Mouse (Mus musculus) intestine, embryonic 16.5 days (tissue): ENCODE results near the gene Wdr95. TPM values are rescaled to one million over a fixed set of nuclear protein-coding genes. Genes with fewer than 3 reads are reported as not detected.

Source experiments
- ATAC-seq: fragments of 200-750 bp; cut with Nextera tagmentation; 2 replicates; pipeline ENCODE4 v1.8.0; 2017; ENCODE audit warnings: moderate TSS enrichment, moderate library complexity
- H3K27ac ChIP-seq: fragments of 300-500 bp; sonication (generic); 2 replicates; pipeline ENCODE4 v1.5.1; 2014; ENCODE audit warnings: mild to moderate bottlenecking, low read length
- H3K27me3 ChIP-seq: fragments of 300-500 bp; sonication (generic); replicated peaks from 2 replicates; pipeline ENCODE4 v1.6.1; 2014; ENCODE audit warnings: low read length, control low read depth, mixed read lengths; ENCODE audit not compliant: control insufficient read depth, insufficient read depth
- H3K36me3 ChIP-seq: fragments of 300-500 bp; sonication (generic); 2 replicates; pipeline ENCODE4 v1.6.1; 2014; ENCODE audit warnings: low read length, control low read depth; ENCODE audit not compliant: control insufficient read depth, insufficient read depth
- H3K4me1 ChIP-seq: fragments of 300-500 bp; sonication (generic); 2 replicates; pipeline ENCODE4 v1.6.1; 2014; ENCODE audit warnings: low read length, control low read depth, mixed read lengths; ENCODE audit not compliant: control insufficient read depth, insufficient read depth
- H3K4me2 ChIP-seq: fragments of 300-500 bp; sonication (generic); 2 replicates; pipeline ENCODE4 v1.6.1; 2014; ENCODE audit warnings: low read depth, low read length, control low read depth
- H3K4me3 ChIP-seq: fragments of 300-500 bp; sonication (generic); 2 replicates; pipeline ENCODE4 v1.5.1; 2014; ENCODE audit warnings: mild to moderate bottlenecking, low read length
- H3K9ac ChIP-seq: fragments of 300-500 bp; sonication (generic); 2 replicates; pipeline ENCODE4 v1.6.1; 2014; ENCODE audit warnings: low read depth, low read length
- H3K9me3 ChIP-seq: fragments of 300-500 bp; sonication (generic); 2 replicates; pipeline ENCODE4 v1.6.1; 2016; ENCODE audit warnings: low read length, control low read depth; ENCODE audit not compliant: control insufficient read depth
- WGBS: fragments of 180-500 bp; shearing (Covaris S2); extraction: QIAGEN DNeasy Blood & Tissue Kit; methylation state at CpG from one replicate; pipeline ENCODE4 v1.1.7; 2014; 5-methylcytosine and 5-hydroxymethylcytosine counted together
- polyA plus RNA-seq: library from polyadenylated mRNA; unstranded; fragments of >200 nt; fragmentation: Nextera tagmentation; extraction: Ambion mirVana; gene quantifications from 2 replicates; pipeline ENCODE4 v1.2.1, GENCODE M21; 2015

Gene Wdr95
- polyA plus RNA-seq, 1 experiment from 2014 or later: not detected

DNA sequence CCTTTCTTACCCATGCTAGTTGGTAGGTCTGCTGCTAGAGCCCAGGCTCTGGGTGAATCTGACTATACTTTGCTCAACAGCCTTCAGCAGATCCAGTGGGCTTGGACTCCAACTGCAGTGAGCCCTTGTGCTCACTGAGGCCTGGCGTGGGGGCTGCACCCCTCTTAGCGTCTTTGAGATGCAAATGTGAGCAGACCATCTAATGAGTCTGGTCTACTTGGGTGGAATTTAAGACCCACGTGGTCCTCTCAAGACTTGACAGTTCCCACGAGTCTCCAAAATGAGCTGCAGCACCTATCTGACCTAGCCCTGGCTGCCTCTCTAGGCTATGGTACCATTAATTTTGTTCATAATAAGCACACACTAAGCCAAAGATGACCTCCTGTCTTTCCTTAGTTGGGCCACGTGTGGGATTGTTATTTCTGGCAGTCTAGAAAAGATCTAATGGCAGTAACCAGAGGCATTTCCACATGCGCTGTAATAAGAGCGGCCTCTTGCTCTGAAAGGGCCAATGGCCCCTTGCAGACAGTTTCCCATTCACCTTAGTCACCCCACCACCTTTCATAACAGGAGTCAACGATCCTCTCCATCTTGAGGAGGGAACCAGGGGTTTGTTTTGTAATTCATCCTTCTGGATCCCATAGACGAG, 14.9 kb upstream of the Wdr95 start:
- 48% methylated on average over 9 of the region's 9 CpGs for WGBS
- peak overlapping the region; percentile 10; the same call in 1 of the 2 replicates for H3K4me2 ChIP-seq
- ATAC-seq: peak; percentile 30
- no peaks in the 10 kb centered on the region for H3K9me3 ChIP-seq
- no peak overlapping the region for H3K4me3 ChIP-seq
- 0 out of 2 replicates have a peak overlapping the region, but pooled peaks have one; percentile 11 for H3K9ac ChIP-seq
- H3K27me3 ChIP-seq: no peaks in the 10 kb centered on the region
- H3K27ac ChIP-seq: peak overlapping the region; percentile 70
- H3K4me1 ChIP-seq: peaks cover 15% of the 10 kb centered on the region
- H3K36me3 ChIP-seq: no peaks in the 10 kb centered on the region

- peak; percentile 81 for ATAC-seq
Measured at GRCm38 (mm10) chr5:149514087-149514671, 14.3 kb upstream of the Wdr95 start.

DNA sequence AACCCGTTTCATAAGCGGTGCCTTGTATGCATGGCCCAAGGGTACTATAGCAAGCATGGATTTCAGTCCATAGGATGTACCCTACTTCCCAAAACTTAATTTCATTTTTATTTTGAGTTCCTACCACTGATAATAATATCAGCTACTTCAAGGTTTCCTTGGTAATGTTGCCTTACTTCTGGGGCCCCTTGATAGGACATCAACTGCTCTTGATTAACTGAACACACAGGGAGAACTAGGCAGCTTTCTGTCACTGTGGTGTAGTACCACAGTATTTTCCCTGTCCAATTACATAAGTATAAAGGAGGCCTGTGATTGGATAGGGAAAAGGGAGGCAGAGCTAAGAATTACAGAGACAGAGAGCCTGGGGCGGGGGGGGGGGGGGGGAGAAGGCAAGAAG, 13.6 kb upstream of the Wdr95 start:
- no peaks in the 10 kb centered on the region for H3K36me3 ChIP-seq
- H3K27ac ChIP-seq: no peak overlapping the region; the same call in 1 of the 2 replicates
- WGBS: 36% methylated on average over 2 of the region's 3 CpGs
- peaks cover 15% of the 10 kb centered on the region for H3K4me1 ChIP-seq
- H3K4me3 ChIP-seq: no peak overlapping the region
- H3K27me3 ChIP-seq: no peaks in the 10 kb centered on the region
- H3K9ac ChIP-seq: no peak overlapping the region
- ATAC-seq: no peak
- H3K4me2 ChIP-seq: no peak overlapping the region
- no peaks in the 10 kb centered on the region for H3K9me3 ChIP-seq

More at GRCm38 (mm10) chr5:149514087-149514671, 14.3 kb upstream of the Wdr95 start:
- Histone ChIP-seq H3K4me2 (peak overlapping the region; percentile 10; the same call in 1 of the 2 replicates), H3K4me3 (no peak overlapping the region), H3K27me3 (no peaks in the 10 kb centered on the region), H3K9me3 (no peaks in the 10 kb centered on the region), H3K9ac (no peak overlapping the region), H3K36me3 (no peaks in the 10 kb centered on the region), H3K4me1 (peaks cover 15% of the 10 kb centered on the region), H3K27ac (peak overlapping the region; percentile 70)
- WGBS: 25% methylated on average over 14 of the region's 14 CpGs

DNA sequence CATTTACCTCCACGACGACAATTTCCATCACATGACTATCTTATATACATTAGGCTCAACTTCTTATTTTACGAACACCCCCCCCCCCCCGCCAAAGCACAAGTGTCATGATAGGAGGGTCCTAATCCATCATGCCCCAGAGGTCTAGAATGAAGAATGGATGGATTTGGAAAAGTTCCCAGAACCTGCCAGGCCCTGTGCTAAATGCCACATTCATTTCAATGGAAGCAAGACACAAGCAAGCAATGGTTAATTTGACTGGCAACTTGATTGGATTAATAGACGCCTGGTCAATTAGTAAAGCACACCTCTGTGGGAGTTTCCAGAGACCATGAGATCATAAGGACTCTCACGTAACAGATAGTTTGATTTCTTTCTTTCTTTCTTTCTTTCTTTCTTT, 11.4 kb upstream of the Wdr95 start:
- H3K9me3 ChIP-seq: no peaks in the 10 kb centered on the region
- ATAC-seq: no peak
- no peak overlapping the region for H3K27ac ChIP-seq
- no peak overlapping the region for H3K4me2 ChIP-seq
- H3K9ac ChIP-seq: no peak overlapping the region
- no peaks in the 10 kb centered on the region for H3K36me3 ChIP-seq
- no peaks in the 10 kb centered on the region for H3K27me3 ChIP-seq
- no peak overlapping the region for H3K4me3 ChIP-seq
- 71% methylated on average over 6 of the region's 6 CpGs for WGBS
- H3K4me1 ChIP-seq: peaks cover 15% of the 10 kb centered on the region

DNA sequence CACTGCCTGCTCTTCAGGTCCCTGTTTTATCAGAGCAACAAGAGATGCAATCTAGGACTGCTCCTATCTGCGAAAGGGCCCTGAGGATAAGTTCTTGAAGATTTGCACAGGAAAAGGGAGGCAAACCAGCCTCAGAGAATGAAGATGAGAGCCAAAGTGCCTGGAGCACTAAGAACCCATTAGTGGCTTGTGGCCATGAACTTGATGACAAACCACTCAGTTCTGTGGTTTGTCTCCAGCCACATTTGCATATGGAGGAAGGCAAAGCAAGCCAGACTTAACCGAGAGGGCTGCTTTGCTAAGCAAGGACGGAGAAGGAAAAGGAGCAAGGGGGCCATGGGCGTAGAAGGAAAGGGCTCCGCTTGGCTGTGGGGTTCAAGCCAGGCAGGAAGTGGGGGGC, 7.7 kb upstream of the Wdr95 start:
- peaks cover 6% of the 10 kb centered on the region for H3K4me1 ChIP-seq
- H3K27me3 ChIP-seq: no peaks in the 10 kb centered on the region
- H3K27ac ChIP-seq: no peak overlapping the region
- no peaks in the 10 kb centered on the region for H3K36me3 ChIP-seq
- no peak for ATAC-seq
- 80% methylated on average over 5 of the region's 5 CpGs for WGBS
- no peaks in the 10 kb centered on the region for H3K9me3 ChIP-seq
- H3K4me2 ChIP-seq: no peak overlapping the region
- H3K4me3 ChIP-seq: no peak overlapping the region
- H3K9ac ChIP-seq: no peak overlapping the region

DNA sequence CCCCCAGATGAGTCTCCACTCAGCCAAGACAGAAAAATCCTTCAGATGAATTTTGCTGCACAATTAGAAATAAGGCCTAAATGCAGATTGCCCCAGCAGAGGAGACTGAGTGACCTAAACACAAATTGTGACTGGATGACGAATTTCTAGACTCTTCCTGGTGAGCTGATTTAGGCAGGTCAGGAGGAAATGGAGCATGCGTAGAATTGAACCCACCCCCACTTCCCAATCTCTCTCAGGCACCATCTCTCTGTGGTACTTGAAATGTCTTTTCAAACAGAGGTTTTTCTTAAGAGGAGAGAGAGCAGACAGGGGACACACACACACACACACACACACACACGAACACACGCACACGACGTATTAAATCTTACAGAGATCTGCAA, 4.6 kb upstream of the Wdr95 start:
- Histone ChIP-seq H3K27me3 (no peaks in the 10 kb centered on the region), H3K4me2 (no peak overlapping the region), H3K9me3 (no peaks in the 10 kb centered on the region), H3K27ac (peak overlapping the region; percentile 24; the same call in 1 of the 2 replicates), H3K9ac (no peak overlapping the region), H3K4me3 (no peak overlapping the region), H3K36me3 (no peaks in the 10 kb centered on the region), H3K4me1 (peaks cover 8% of the 10 kb centered on the region)
- no peak for ATAC-seq
- WGBS: 50% methylated on average over 6 of the region's 6 CpGs

- Histone ChIP-seq H3K4me2 (no peak overlapping the region), H3K9me3 (no peaks in the 10 kb centered on the region), H3K27ac (peak overlapping the region; percentile 24; the same call in 1 of the 2 replicates), H3K4me3 (no peak overlapping the region), H3K4me1 (peaks cover 8% of the 10 kb centered on the region), H3K9ac (no peak overlapping the region), H3K27me3 (no peaks in the 10 kb centered on the region), H3K36me3 (no peaks in the 10 kb centered on the region)
- 21% methylated on average over 16 of the region's 16 CpGs for WGBS
- ATAC-seq: peak; percentile 73
Measured at GRCm38 (mm10) chr5:149524242-149524858, 4.1 kb upstream of the Wdr95 start.

DNA sequence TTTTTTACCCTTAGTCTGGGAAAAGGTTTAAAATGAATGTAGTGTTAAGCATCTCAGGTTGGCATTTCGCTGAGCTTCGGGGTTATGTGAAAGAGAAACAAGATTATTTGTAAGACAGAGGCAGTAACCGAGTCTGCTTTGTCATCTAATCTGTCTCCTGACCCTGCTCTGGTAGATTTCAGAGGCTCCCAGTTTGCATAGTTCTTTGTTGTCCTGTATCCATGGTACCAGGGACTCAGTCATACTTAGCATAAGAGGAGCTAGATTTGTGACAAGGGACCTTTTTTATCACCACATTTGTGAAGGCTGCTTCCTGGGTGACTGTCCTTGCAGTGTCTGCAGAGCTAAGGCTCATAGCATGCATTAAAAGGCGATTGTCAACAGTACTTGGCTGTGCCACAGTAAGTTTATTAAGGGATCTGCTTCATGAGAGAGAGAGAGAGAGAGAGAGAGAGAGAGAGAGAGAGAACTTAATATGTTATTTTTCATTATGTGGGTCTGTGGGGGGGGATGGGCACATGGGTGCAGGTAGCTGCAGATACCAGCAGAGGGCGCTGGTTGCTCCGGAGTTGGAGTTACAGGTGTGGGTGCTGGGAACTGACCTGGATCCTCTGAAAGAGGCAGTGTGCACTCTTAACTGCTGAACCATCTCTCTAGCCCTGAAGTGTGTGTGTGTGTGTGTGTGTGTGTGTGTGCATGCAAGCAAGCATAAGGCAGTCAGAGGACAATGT, 3.3 kb upstream of the Wdr95 start:
- no peak for ATAC-seq
- 43% methylated on average over 6 of the region's 6 CpGs for WGBS
- H3K9me3 ChIP-seq: no peaks in the 10 kb centered on the region
- H3K4me1 ChIP-seq: peaks cover 8% of the 10 kb centered on the region
- no peaks in the 10 kb centered on the region for H3K27me3 ChIP-seq
- no peak overlapping the region for H3K27ac ChIP-seq
- no peak overlapping the region for H3K4me2 ChIP-seq
- no peak overlapping the region for H3K9ac ChIP-seq
- H3K4me3 ChIP-seq: no peak overlapping the region
- H3K36me3 ChIP-seq: no peaks in the 10 kb centered on the region

GRCm38 (mm10) chr5:149526467-149526951, 2.0 kb upstream of the Wdr95 start:
- H3K9ac ChIP-seq: 0 out of 2 replicates have a peak overlapping the region, but pooled peaks have one; percentile 24
- H3K4me1 ChIP-seq: peaks cover 8% of the 10 kb centered on the region
- H3K27ac ChIP-seq: no peak overlapping the region
- no peaks in the 10 kb centered on the region for H3K27me3 ChIP-seq
- H3K36me3 ChIP-seq: no peaks in the 10 kb centered on the region
- WGBS: 26% methylated on average over 10 of the region's 10 CpGs
- ATAC-seq: no peak
- peak overlapping the region; percentile 1; the same call in 1 of the 2 replicates for H3K4me2 ChIP-seq
- H3K4me3 ChIP-seq: no peak overlapping the region
- H3K9me3 ChIP-seq: no peaks in the 10 kb centered on the region
